Mouse (Mus musculus): ENCODE data around the gene Nat8f2. TPM values are rescaled to one million over a fixed set of nuclear protein-coding genes. Genes with fewer than 3 reads are reported as not detected.
A peak's percentile ranks its signal among the peaks of the same experiment; 100 is the strongest.
"Not testable (repeated sequence)": the region's sequence is repeated elsewhere in the genome, so short reads cannot be mapped to it uniquely, and the experiment has no call there.

Nat8f2 gene
- polyA plus RNA-seq (2015; fragmentation: Nextera tagmentation; extraction: Ambion mirVana), result 0.03 TPM in 1 of 2 replicates, not detected in the other

DNA sequence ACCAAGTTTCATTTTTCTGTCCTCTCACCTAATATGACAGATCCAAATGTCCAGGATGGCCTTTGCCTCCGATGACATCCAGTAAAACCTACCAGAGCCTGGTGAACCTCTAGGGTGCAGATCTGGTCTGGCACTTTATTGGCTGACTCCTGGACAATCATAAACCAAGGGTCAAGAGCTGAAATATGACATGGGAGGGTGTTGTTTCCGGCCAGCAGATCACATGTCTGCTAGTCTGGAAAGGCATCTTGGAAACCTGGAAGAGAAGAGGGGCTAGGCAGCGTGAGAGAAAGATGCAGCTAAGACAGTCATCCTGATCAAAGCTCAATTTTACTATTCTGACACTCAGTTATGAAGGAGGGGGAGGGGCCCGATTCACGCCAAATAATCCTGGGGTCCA is at the start of gene Nat8f2:
Nat8f2 (minus strand) TSS at position 153 of the 400 bp plus-strand sequence.
- not testable (repeated sequence) for H3K4me3 ChIP-seq (replicated peaks); H3K9ac ChIP-seq; H3K4me2 ChIP-seq; H3K36me3 ChIP-seq; ATAC-seq (ENCODE audit: low read depth); H3K27me3 ChIP-seq; DNase-seq; H3K4me1 ChIP-seq (replicated peaks); H3K27ac ChIP-seq; H3K9me3 ChIP-seq (replicated peaks)
- 69% methylated on average over 5 of the region's 5 CpGs for WGBS (ENCODE audit: insufficient replicate concordance)

DNA sequence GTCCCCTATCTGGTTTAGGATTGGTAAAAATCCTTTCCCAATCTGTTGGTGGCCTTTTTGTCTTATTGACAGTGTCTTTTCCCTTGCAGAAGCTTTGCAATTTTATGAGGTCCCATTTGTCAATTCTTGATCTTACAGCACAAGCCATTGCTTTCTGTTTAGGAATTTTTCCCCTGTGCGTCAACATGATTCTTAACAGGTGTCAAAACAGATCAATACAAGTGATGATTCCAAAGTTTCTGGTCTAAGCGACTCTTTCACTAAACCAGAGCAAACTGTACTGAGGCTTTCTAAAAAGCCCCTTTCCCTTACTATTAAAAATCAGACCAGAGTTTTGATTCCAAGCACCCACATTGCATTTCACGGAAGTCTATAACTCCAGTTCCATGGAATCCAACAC is 49.4 kb upstream of the Nat8f2 start:
- H3K9ac ChIP-seq; H3K27ac ChIP-seq; H3K4me2 ChIP-seq; DNase-seq; H3K9me3 ChIP-seq (replicated peaks); H3K27me3 ChIP-seq; ATAC-seq (ENCODE audit: low read depth); H3K4me3 ChIP-seq (replicated peaks): not testable (repeated sequence)
- Histone ChIP-seq H3K4me1 (replicated peaks) (peaks cover 27% of the 10 kb centered on the region), H3K36me3 (peaks cover 21% of the 10 kb centered on the region)
- WGBS (ENCODE audit: insufficient replicate concordance), result 85% methylated on average over 3 of the region's 3 CpGs

DNA sequence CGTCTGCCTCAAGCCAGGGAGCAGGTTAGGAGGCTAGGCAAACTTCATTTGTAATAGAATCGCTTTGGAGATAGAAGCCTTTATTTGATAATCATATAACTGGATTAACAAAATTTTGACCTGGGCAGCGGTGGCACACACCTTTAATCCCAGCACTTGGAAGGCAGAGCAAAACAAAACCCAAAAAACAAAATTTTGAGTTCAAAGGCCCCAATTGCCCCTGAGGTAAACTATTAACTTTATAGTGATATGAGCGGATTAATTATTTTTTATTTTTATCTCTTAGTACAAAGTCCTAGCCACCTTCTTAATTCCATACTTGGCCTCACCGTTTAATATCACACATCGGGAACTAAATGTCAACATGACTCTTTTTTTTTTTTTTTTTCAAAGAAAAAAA is 47.6 kb upstream of the Nat8f2 start:
- H3K4me2 ChIP-seq, result peak overlapping the region; percentile 81
- H3K27me3 ChIP-seq, result no peaks in the 10 kb centered on the region
- H3K9ac ChIP-seq, result peak overlapping the region; percentile 76
- peaks cover 33% of the 10 kb centered on the region for H3K4me1 ChIP-seq (replicated peaks)
- 66% methylated on average over 6 of the region's 6 CpGs for WGBS (ENCODE audit: insufficient replicate concordance)
- H3K27ac ChIP-seq, result peak overlapping the region; percentile 91
- peaks cover 12% of the 10 kb centered on the region for H3K36me3 ChIP-seq
- H3K9me3 ChIP-seq (replicated peaks), result no peaks in the 10 kb centered on the region
- H3K4me3 ChIP-seq (replicated peaks), result peak overlapping the region; percentile 67
- ATAC-seq (ENCODE audit: low read depth), result no peak
- no peak for DNase-seq

DNA sequence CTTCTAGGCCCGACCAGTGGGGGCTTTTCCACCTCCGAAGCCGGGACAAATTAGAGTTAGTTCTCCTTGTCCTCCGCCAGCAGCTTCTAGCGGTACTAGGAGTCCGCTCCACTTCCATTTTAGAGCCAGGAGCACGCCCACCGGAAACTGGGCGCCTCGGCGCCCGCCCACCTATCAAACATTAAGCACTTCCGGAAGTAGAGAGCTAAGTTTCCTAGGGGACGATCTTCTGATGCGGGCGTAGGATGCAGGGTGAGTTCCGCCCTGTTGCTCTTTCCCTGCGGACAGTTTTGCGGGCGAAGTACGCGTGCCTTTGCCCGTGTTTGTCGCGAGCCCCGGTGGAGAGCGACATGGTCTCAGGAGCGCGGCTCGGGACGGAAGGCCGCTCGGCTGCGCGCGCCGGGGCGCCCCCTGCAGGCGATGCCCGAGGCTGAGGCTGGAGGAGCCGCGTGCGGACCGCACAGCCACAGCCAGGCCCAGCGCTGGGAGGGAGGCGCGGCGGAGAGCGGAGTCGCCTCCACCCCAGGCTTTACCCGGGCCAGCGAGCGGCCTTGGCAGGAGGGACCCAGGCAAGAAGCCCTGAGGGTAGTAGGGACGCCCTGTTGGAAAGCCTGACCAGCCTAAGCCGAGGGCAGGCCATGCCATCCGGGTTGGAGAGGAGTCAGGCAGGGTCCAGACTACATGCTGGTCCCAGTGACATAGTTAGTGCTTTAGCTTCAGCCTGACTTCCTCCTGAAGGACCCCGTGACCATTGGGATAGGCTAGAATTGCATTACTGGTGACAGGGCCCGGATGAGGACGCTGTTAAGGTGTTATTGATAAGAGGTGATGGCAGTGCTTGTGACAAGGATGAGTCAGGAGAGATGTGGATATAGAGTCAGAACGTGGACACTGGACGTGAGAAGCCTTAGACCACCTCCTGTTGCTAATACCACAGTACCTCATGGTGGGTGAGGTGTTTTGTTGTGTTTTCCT is 46.9 kb upstream of the Nat8f2 start, which contains the start of gene Nat8f1:
Nat8f1 (minus strand) TSS at position 149 of the 975 bp plus-strand sequence.
- H3K27me3 ChIP-seq; H3K9me3 ChIP-seq (replicated peaks); H3K36me3 ChIP-seq: not testable (repeated sequence)
- WGBS (ENCODE audit: insufficient replicate concordance), result under 1% methylated on average over 61 of the region's 61 CpGs
- H3K4me2 ChIP-seq, result peak within 1 kb of the TSS; percentile 81
- H3K9ac ChIP-seq, result peak within 1 kb of the TSS; percentile 76
- peak within 1 kb of the TSS; percentile 91 for H3K27ac ChIP-seq
- peaks cover 37% of the 10 kb centered on the region for H3K4me1 ChIP-seq (replicated peaks)
- H3K4me3 ChIP-seq (replicated peaks), result peak within 1 kb of the TSS; percentile 67
- peak; percentile 82 for DNase-seq
- ATAC-seq (ENCODE audit: low read depth), result peak; percentile 97

DNA sequence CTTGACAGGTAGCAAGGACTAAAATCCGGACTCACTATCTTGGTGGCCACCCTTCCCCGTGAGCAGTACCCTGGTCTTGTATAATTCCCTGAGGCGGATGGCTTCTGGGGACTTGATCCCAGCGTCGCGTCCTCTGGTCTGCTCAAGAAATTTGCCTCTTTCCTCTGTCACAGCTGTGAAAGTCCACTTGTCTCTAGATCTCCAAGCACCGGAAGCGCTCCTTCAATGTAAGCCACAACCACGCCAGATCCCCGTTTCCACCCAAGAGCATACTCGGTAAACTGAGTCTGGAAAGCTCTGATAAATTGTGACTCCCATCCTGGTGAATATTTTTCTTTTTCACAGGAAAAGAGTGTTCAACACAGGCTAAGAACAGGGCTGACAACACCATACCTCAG is 46.2 kb upstream of the Nat8f2 start:
- no peak for ATAC-seq (ENCODE audit: low read depth)
- no peaks in the 10 kb centered on the region for H3K9me3 ChIP-seq (replicated peaks)
- peak overlapping the region; percentile 81 for H3K4me2 ChIP-seq
- H3K36me3 ChIP-seq, result no peaks in the 10 kb centered on the region
- peak overlapping the region; percentile 91 for H3K27ac ChIP-seq
- no peaks in the 10 kb centered on the region for H3K27me3 ChIP-seq
- DNase-seq, result no peak
- peaks cover 37% of the 10 kb centered on the region for H3K4me1 ChIP-seq (replicated peaks)
- peak overlapping the region; percentile 76 for H3K9ac ChIP-seq
- WGBS (ENCODE audit: insufficient replicate concordance), result 3% methylated on average over 11 of the region's 11 CpGs
- peak overlapping the region; percentile 67 for H3K4me3 ChIP-seq (replicated peaks)

DNA sequence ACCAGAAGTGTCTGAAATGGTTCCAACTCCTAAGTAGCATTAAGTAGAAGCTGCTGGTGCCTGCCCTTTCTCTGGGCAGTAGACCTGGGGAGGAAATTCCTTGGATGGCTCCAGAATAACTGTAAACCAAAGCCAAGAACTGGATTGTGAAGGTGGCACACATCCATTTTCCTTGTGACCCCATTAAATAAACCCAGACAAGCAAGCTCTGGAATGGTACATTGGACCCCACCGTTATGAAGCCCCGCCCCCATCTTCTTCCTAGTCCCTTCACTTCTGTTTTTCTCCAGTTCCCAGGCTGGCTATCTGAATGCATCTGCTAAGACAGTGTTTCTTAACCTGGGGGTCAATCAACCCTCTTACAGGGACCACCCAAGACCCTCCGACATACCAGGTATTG is 42.6 kb upstream of the Nat8f2 start, which contains the start of gene Tprkb:
Tprkb (plus strand) TSS at position 279 of the 400 bp plus-strand sequence.
- H3K27me3 ChIP-seq, result no peaks in the 10 kb centered on the region
- no peak for DNase-seq
- 46% methylated on average over 3 of the region's 3 CpGs for WGBS (ENCODE audit: insufficient replicate concordance)

DNA sequence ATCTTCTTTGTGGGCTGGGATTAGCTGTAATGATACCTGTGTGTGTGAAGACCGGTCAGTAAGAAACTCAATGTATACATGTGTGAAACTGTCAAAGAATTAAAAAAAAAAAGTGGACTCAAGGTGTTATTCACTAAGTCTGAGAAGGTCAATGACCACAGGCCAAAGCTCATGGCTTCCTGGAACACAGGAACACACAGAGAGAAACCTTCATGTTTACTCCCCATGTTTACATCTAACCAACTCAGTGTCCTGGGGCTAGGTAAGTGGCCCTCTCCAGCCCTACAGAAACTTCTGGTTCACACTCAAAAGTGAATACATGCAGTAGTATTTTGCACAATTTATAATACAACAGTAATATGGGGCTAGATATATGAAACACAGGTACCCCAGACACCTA is 40.7 kb upstream of the Nat8f2 start:
- Histone ChIP-seq H3K4me3 (replicated peaks) (no peak overlapping the region), H3K4me2 (no peak overlapping the region), H3K27me3 (no peaks in the 10 kb centered on the region), H3K9me3 (replicated peaks) (no peaks in the 10 kb centered on the region), H3K9ac (no peak overlapping the region), H3K36me3 (no peaks in the 10 kb centered on the region), H3K27ac (no peak overlapping the region), H3K4me1 (replicated peaks) (peaks cover 18% of the 10 kb centered on the region)
- DNase-seq (no peak), ATAC-seq (ENCODE audit: low read depth) (no peak)
- WGBS (ENCODE audit: insufficient replicate concordance), result 79% methylated on average over 1 of the region's 1 CpGs

More for the DNA sequence above, 42.6 kb upstream of the Nat8f2 start, which contains the start of gene Tprkb:
- H3K4me2 ChIP-seq, result no peak within 1 kb of the TSS
- no peaks in the 10 kb centered on the region for H3K9me3 ChIP-seq (replicated peaks)
- H3K27ac ChIP-seq, result no peak within 1 kb of the TSS
- no peaks in the 10 kb centered on the region for H3K36me3 ChIP-seq
- H3K4me3 ChIP-seq (replicated peaks), result no peak within 1 kb of the TSS
- no peak for ATAC-seq (ENCODE audit: low read depth)
- no peak within 1 kb of the TSS for H3K9ac ChIP-seq
- peaks cover 29% of the 10 kb centered on the region for H3K4me1 ChIP-seq (replicated peaks)

DNA sequence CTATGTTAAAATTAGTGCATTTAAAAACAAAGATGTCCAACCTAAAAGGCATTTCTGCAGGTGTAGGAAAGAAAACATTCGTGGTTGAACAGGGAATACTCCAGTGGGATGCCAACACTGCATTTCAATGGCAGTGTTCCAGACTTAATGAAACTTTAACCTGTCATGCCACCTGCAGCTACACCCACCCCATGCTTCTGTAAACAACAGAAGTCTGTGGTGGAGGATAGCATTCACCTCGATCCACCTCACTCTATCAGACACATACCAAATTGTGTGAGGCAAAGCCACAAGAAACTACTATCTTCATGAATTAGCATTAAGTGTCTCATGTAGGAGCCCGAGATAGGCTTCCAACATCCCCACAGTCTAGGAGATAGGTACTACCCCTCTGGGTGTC is 39.4 kb upstream of the Nat8f2 start:
- DNase-seq (no peak), ATAC-seq (ENCODE audit: low read depth) (0 out of 2 replicates have a peak, but pooled peaks have one; percentile 7)
- 26% methylated on average over 3 of the region's 3 CpGs for WGBS (ENCODE audit: insufficient replicate concordance)

DNA sequence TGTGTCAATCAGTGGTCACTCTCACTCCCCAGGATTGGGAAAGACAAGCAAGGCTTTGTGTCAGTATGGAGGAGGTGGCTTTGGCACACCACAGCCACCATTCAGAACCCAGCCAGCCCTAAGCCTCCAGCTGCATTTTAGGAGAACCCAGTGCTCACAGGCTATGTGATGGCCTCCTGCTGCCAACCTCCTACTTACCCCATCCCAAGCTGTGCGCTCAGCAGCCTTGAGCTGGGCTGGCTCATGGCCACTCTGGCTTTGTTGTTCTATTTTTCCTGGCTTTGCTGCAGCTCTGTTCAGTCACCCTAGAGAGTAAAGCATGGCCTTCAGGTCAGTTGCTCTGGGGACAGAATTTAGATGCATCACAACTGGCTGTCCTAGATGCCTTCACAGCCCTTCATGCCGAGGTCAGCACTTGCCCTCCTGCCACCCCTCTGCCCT is 38.0 kb upstream of the Nat8f2 start:
- not testable (repeated sequence) for H3K9me3 ChIP-seq (replicated peaks); H3K36me3 ChIP-seq; H3K9ac ChIP-seq; DNase-seq; H3K4me1 ChIP-seq (replicated peaks); H3K27me3 ChIP-seq; H3K27ac ChIP-seq; H3K4me2 ChIP-seq; ATAC-seq (ENCODE audit: low read depth); H3K4me3 ChIP-seq (replicated peaks)
- 44% methylated on average over 2 of the region's 2 CpGs for WGBS (ENCODE audit: insufficient replicate concordance)

More for the DNA sequence above, 39.4 kb upstream of the Nat8f2 start:
- Histone ChIP-seq H3K4me2 (no peak overlapping the region), H3K4me1 (replicated peaks) (0 out of 2 replicates have a peak, but pooled peaks cover 9% of the 10 kb centered on the region), H3K27ac (no peak overlapping the region), H3K9me3 (replicated peaks) (no peaks in the 10 kb centered on the region), H3K9ac (no peak overlapping the region), H3K36me3 (no peaks in the 10 kb centered on the region), H3K27me3 (no peaks in the 10 kb centered on the region), H3K4me3 (replicated peaks) (no peak overlapping the region)

DNA sequence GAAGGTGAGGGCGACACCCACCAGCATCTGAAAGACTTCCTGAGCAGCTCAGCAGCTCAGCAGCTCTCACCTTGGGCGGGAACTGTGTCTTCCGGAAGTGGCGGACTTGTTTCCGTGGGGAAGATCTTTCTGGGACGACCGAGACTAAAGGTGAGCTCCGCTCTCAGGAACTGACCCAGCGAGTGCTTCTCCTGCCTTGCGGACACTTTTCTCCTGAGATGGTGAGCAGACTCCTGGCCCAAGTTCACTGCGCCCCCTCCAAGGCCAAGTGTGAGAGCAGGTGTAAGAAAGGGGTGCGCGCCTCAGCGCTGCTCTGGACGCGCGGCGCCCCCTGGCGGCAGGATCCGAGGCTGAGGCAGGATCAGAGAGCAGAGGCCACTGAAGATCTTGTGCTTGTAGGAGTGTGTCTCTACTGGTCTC is 35.7 kb upstream of the Nat8f2 start, which contains the start of gene Nat8f4:
Nat8f4 (minus strand) TSS at position 243 of the 420 bp plus-strand sequence.
- not testable (repeated sequence) for H3K4me1 ChIP-seq (replicated peaks); H3K36me3 ChIP-seq; H3K27ac ChIP-seq; H3K9me3 ChIP-seq (replicated peaks); H3K27me3 ChIP-seq
- 10% methylated on average over 20 of the region's 20 CpGs for WGBS (ENCODE audit: insufficient replicate concordance)
- Histone ChIP-seq H3K4me2 (peak within 1 kb of the TSS; percentile 56), H3K4me3 (replicated peaks) (peak within 1 kb of the TSS; percentile 51), H3K9ac (peak within 1 kb of the TSS; percentile 59; the same call in 1 of the 2 replicates)
- peak; percentile 83 for ATAC-seq (ENCODE audit: low read depth)
- peak; percentile 69 for DNase-seq

DNA sequence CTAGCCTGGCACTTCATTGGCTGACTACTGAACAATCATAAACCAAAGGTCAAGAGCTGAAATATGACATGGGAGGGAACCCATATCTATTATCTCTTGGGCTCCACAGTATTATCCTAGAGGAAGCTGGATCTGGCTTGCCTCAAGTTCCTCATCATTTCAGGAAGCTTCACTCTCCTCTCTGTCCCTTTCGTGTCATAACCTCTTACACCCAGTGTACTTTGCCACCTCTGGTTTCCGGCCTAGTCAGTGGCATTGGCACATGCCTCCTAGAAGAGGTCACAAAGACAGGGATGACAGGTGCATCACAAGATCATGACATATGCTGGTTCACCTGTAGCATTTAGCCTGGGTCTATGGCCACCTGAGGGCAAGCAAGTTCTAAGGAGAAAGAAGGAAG is 33.3 kb upstream of the Nat8f2 start:
- WGBS (ENCODE audit: insufficient replicate concordance), result 60% methylated on average over 2 of the region's 2 CpGs

More for the DNA sequence above, 33.3 kb upstream of the Nat8f2 start:
- no peaks in the 10 kb centered on the region for H3K4me1 ChIP-seq (replicated peaks)
- ATAC-seq (ENCODE audit: low read depth) (no peak), DNase-seq (no peak)
- H3K9me3 ChIP-seq (replicated peaks), result no peaks in the 10 kb centered on the region
- H3K27ac ChIP-seq, result no peak overlapping the region
- H3K27me3 ChIP-seq, result no peaks in the 10 kb centered on the region
- H3K9ac ChIP-seq, result no peak overlapping the region
- no peak overlapping the region for H3K4me2 ChIP-seq
- H3K36me3 ChIP-seq, result no peaks in the 10 kb centered on the region
- no peak overlapping the region for H3K4me3 ChIP-seq (replicated peaks)
